Mouse (Mus musculus): ENCODE results near the gene Prep. TPM values are rescaled to one million over a fixed set of nuclear protein-coding genes. Genes with fewer than 3 reads are reported as not detected.
"Not testable (repeated sequence)": the region's sequence is repeated elsewhere in the genome, so short reads cannot be mapped to it uniquely, and the experiment has no call there.

The Prep gene
- polyA plus RNA-seq, 1 experiment from 2014 or later: 19.8 TPM

DNA sequence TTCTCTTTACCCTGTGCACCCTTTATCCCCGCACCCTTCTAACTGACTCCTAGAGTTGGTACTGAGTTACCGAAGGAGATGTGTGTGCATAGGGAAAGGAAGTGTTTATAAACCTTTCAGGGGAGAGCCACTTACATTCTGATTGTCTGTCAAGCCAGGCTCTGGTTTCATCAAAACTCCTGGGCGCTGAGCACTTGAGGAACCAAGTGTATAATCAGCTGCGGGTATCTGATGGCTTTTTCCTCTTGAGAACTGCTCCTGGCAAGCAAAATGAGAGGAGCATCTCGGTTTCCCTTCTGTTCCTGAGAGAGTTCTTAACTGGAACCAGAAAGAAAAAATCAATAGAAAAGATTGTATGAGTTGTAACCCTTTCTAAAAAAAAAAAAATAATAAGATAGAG lies 10.3 kb downstream of the Prep start:
- WGBS: 72% methylated on average over 5 of the region's 5 CpGs
- Histone ChIP-seq H3K9me3 (no peaks in the 10 kb centered on the region), H3K27me3 (no peaks in the 10 kb centered on the region), H3K36me3 (peaks cover 20% of the 10 kb centered on the region), H3K4me2 (no peak overlapping the region), H3K4me1 (0 out of 2 replicates have a peak, but pooled peaks cover 2% of the 10 kb centered on the region), H3K4me3 (no peak overlapping the region), H3K9ac (no peak overlapping the region), H3K27ac (0 out of 2 replicates have a peak overlapping the region, but pooled peaks have one; percentile 22)
- ATAC-seq (ENCODE audit: insufficient number of reproducible peaks, low FRiP score, low TSS enrichment, low read depth): no peak

DNA sequence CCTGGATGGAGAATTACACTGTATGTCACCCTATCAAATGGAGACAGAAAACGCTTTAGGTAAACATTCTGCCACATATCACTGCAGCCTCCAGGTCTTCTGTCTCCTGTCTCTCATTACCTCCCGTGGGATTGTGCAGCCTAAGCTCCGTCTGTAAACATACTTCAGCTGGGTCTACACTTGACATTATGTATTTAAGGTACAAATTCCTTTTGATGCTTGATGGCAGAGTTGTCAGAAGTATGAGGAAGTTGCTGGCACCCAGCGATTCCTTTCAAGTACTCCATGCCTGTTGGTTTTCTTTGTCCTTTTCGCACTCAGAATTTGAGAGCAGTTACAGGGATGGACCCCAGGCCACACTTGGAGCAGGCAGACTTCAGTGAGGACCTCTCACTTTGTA lies 12.8 kb downstream of the Prep start:
- Histone ChIP-seq H3K4me2 (no peak overlapping the region), H3K27me3 (no peaks in the 10 kb centered on the region), H3K27ac (no peak overlapping the region), H3K9me3 (no peaks in the 10 kb centered on the region), H3K36me3 (peaks cover 6% of the 10 kb centered on the region; the same call in 1 of the 2 replicates), H3K4me1 (0 out of 2 replicates have a peak, but pooled peaks cover 2% of the 10 kb centered on the region), H3K4me3 (no peak overlapping the region), H3K9ac (no peak overlapping the region)
- no peak for ATAC-seq (ENCODE audit: insufficient number of reproducible peaks, low FRiP score, low TSS enrichment, low read depth)
- 63% methylated on average over 5 of the region's 5 CpGs for WGBS

DNA sequence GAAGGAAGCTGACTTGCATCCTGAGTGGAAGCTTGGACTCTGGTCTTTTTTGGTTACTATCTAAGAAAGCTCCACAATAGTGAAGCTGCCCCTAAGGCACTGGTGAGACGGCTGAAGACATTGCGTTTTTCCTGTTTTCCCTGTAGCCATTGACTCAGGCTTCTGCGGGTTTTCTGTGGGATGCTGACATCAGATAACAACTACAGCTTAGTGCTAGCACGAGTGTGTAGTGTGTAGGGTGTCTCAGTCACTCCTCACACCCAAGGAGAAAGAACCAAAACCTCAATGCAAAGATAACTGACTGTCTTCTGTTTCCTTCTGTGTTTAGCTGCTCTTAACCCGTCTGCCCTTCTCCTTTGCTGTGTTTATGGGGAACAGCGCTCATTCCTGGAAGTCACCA lies 13.5 kb downstream of the Prep start:
- WGBS: 73% methylated on average over 6 of the region's 6 CpGs
- H3K36me3 ChIP-seq: peaks cover 6% of the 10 kb centered on the region; the same call in 1 of the 2 replicates
- ATAC-seq (ENCODE audit: insufficient number of reproducible peaks, low FRiP score, low TSS enrichment, low read depth): no peak
- H3K4me1 ChIP-seq: 0 out of 2 replicates have a peak, but pooled peaks cover 2% of the 10 kb centered on the region
- no peak overlapping the region for H3K27ac ChIP-seq
- H3K4me2 ChIP-seq: no peak overlapping the region
- H3K9me3 ChIP-seq: no peaks in the 10 kb centered on the region
- H3K27me3 ChIP-seq: no peaks in the 10 kb centered on the region
- H3K9ac ChIP-seq: no peak overlapping the region
- no peak overlapping the region for H3K4me3 ChIP-seq

DNA sequence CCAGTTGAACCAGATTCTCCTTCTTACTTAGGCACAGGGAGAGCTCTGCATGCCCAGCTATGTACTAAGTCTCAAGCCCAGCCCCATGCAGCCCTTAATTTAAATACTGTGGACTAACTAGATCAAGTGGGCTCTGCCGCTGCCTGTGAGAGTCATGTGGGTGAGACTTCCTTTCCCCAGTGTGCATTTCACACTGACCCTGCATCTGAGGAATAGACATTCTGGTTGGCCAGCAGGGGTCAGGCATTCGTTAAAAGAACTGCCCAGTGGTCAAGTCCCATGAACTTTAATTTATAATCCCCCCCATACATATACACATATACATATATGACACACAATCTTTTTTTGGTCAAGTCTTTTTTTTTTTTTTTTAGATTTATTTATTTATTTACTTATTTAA lies 15.7 kb downstream of the Prep start:
- no peak overlapping the region for H3K9ac ChIP-seq
- no peak for ATAC-seq (ENCODE audit: insufficient number of reproducible peaks, low FRiP score, low TSS enrichment, low read depth)
- H3K36me3 ChIP-seq: peaks cover 6% of the 10 kb centered on the region; the same call in 1 of the 2 replicates
- H3K9me3 ChIP-seq: no peaks in the 10 kb centered on the region
- no peak overlapping the region for H3K4me2 ChIP-seq
- H3K4me1 ChIP-seq: 0 out of 2 replicates have a peak, but pooled peaks cover 2% of the 10 kb centered on the region
- no peaks in the 10 kb centered on the region for H3K27me3 ChIP-seq
- no peak overlapping the region for H3K27ac ChIP-seq
- no peak overlapping the region for H3K4me3 ChIP-seq
- WGBS: 66% methylated on average over 2 of the region's 2 CpGs

DNA sequence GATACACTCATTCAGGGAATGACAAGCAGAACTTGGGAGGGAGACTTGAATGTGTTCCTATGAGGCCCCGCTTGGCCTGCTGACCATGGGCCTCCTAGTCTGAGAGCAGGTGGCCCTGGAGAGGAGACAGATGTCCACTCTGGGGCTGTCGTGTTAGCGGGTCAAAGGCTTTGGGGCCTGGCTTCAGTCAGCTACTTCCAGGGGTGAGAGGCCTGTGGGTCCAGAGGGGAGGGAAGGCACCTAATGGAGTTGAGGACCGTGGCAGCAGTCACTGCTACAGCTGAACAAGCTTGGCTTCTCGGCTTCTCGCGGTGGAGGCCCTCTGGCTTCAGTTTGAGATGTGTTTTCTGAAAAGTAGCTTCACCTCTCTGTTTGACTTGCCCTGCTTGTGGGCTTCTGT lies 17.0 kb downstream of the Prep start:
- H3K4me3 ChIP-seq; H3K9me3 ChIP-seq; H3K27ac ChIP-seq; H3K36me3 ChIP-seq; H3K9ac ChIP-seq; H3K27me3 ChIP-seq; H3K4me2 ChIP-seq; ATAC-seq (ENCODE audit: insufficient number of reproducible peaks, low FRiP score, low TSS enrichment, low read depth); H3K4me1 ChIP-seq: not testable (repeated sequence)
- 35% methylated on average over 7 of the region's 7 CpGs for WGBS

DNA sequence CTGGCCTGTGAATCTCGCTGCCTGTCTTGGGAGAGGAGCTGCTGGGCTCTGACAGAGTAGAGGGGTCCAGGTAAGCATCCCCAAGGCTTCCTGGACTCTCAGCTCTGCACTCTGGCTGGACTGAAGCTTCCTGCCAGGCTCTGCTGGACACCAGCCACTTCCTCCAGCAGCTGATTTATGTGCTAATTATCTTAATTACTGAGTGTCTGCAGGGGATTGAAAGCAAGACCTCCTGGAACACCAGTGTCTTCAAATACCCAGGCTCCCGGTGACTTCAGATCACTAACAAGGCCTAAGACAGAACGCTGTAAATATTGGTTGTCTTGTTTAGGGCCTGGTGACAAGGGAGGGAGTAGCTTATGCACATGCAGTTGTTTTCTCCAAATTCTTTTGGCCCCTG lies 17.5 kb downstream of the Prep start:
- ATAC-seq (ENCODE audit: insufficient number of reproducible peaks, low FRiP score, low TSS enrichment, low read depth): no peak
- no peak overlapping the region for H3K4me3 ChIP-seq
- 28% methylated on average over 3 of the region's 3 CpGs for WGBS

DNA sequence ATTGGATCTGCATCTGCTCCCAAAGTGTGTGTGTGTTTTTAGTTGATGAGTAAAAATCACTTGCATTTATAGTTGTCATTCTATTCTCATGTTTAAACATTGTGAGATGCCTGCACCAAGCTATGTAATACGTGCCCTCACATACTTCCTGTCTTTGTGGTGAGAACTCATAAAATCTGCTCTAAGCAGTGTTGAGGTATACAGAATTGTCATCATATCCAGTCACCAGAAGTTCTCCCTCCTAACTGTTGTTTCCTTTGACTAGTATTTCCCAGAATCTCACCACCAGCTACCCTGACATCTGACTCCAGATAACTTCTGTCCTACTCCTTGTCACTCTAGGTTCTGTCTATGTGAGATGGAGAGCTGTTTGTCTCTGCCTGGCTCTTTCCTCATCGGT lies 18.3 kb downstream of the Prep start:
- no peak overlapping the region for H3K27ac ChIP-seq
- no peak overlapping the region for H3K9ac ChIP-seq
- no peaks in the 10 kb centered on the region for H3K27me3 ChIP-seq
- no peaks in the 10 kb centered on the region for H3K4me1 ChIP-seq
- no peak overlapping the region for H3K4me2 ChIP-seq
- H3K36me3 ChIP-seq: no peaks in the 10 kb centered on the region
- no peaks in the 10 kb centered on the region for H3K9me3 ChIP-seq
- H3K4me3 ChIP-seq: no peak overlapping the region
- WGBS: 72% methylated on average over 2 of the region's 2 CpGs
- ATAC-seq (ENCODE audit: insufficient number of reproducible peaks, low FRiP score, low TSS enrichment, low read depth): no peak

More for the DNA sequence above, 17.5 kb downstream of the Prep start:
- H3K27ac ChIP-seq: no peak overlapping the region
- H3K9me3 ChIP-seq: no peaks in the 10 kb centered on the region
- H3K36me3 ChIP-seq: peaks cover 5% of the 10 kb centered on the region; the same call in 1 of the 2 replicates
- 0 out of 2 replicates have a peak, but pooled peaks cover 2% of the 10 kb centered on the region for H3K4me1 ChIP-seq
- H3K4me2 ChIP-seq: no peak overlapping the region
- no peak overlapping the region for H3K9ac ChIP-seq
- no peaks in the 10 kb centered on the region for H3K27me3 ChIP-seq

DNA sequence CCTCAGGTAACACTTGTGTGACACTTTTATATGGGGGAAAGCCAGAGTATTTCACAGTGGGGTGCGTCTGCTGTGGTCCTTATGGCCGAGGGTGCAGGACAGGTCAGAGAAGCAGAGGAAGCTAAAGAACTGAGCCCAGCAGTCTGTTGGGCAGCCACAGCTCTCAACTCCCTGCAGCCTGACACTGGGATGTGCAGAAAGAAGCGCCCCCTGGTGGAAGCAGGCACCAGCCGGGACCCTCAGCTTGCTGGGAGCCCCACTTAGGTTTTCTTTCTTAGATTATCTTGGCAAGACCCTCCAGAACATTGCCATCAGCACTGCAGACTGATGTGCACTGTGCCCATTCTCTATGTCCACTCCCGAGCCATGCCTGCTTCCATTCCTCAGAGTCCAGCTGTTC lies 19.6 kb downstream of the Prep start:
- 36% methylated on average over 5 of the region's 5 CpGs for WGBS
- Histone ChIP-seq H3K36me3 (0 out of 2 replicates have a peak, but pooled peaks cover 5% of the 10 kb centered on the region), H3K4me2 (no peak overlapping the region), H3K27ac (no peak overlapping the region), H3K4me1 (no peaks in the 10 kb centered on the region), H3K4me3 (no peak overlapping the region), H3K9me3 (no peaks in the 10 kb centered on the region), H3K27me3 (no peaks in the 10 kb centered on the region), H3K9ac (no peak overlapping the region)
- ATAC-seq (ENCODE audit: insufficient number of reproducible peaks, low FRiP score, low TSS enrichment, low read depth): no peak

DNA sequence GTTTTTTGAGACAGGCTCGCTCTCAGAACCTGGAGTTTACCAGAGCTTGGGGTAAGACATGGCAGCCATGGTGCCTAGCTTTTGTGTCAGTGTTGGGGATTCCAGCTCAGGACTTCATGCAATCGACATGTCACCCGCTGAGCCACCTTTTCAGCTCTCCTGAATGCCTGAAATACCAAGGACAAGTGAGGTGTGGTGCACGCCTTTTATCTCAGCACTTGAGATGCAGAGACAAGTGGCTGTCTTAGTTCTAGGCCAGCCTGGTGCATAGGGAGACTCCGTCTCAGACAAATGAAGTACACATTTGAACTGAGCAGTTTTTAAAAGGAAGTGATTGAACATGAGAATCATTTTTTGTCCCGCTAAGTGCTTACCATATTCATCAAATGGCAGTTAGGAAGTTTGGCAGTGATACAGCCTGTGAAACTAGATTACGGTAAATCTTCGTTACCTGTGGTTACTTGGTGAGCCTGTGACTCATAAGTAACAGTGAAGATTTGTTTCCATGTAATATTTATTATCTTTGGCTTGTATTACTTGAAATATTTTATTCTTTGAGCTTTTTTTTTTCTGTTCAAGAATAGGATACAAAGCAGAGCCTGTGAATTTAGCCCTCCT lies 24.6 kb downstream of the Prep start:
- Histone ChIP-seq H3K27ac (no peak overlapping the region), H3K27me3 (no peaks in the 10 kb centered on the region), H3K4me1 (no peaks in the 10 kb centered on the region), H3K9me3 (no peaks in the 10 kb centered on the region), H3K4me3 (no peak overlapping the region), H3K4me2 (no peak overlapping the region), H3K36me3 (peaks cover 36% of the 10 kb centered on the region), H3K9ac (no peak overlapping the region)
- 76% methylated on average over 8 of the region's 8 CpGs for WGBS
- no peak for ATAC-seq (ENCODE audit: insufficient number of reproducible peaks, low FRiP score, low TSS enrichment, low read depth)

DNA sequence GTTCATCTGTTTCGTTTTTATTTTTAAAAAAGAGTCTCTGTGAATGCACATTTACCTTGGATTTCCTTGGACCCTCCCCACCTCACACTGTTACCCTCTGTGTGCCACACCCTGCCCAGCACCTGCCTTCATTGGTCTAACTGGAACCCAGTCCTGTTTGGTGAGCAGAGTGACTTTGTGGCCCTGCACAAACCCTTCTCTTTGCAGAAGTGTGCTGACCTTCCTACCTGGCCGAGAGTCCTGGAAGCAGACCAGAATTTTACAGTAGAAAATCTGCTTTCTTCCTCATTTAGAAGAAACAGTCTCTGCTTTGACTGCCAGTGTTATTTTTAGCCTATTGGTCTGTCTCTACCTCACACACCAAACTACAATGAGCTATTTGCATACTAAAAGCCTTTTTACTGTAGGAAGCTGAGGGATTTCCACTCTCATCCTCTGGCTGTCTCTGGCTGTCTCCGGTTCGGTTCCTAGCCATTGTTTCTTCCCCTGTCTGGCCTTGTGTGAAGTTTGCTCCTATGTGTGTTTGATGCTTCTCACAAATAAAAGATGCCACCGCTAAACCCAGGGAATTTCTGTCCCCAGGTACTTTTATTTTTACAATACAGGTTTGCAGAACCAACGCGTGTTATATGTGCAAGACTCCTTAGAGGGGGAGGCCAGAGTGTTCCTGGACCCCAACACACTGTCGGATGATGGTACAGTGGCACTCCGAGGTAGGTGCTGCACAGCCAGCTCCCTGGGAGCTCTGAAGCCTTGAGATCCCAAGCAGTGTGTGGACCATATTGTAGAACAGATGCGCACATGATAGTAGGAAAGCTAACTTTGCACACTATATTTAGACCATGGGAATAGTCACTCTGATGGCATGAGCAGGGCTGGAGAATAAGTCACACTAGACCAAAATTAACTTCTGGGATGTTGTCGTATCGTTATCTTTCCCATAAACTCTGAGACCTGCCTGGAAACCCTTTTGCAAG lies 25.4 kb downstream of the Prep start:
- no peaks in the 10 kb centered on the region for H3K9me3 ChIP-seq
- no peak overlapping the region for H3K4me3 ChIP-seq
- no peaks in the 10 kb centered on the region for H3K4me1 ChIP-seq
- WGBS: 86% methylated on average over 12 of the region's 12 CpGs
- H3K36me3 ChIP-seq: peaks cover 39% of the 10 kb centered on the region
- no peaks in the 10 kb centered on the region for H3K27me3 ChIP-seq
- no peak overlapping the region for H3K9ac ChIP-seq
- ATAC-seq (ENCODE audit: insufficient number of reproducible peaks, low FRiP score, low TSS enrichment, low read depth): no peak
- H3K27ac ChIP-seq: no peak overlapping the region
- H3K4me2 ChIP-seq: no peak overlapping the region

DNA sequence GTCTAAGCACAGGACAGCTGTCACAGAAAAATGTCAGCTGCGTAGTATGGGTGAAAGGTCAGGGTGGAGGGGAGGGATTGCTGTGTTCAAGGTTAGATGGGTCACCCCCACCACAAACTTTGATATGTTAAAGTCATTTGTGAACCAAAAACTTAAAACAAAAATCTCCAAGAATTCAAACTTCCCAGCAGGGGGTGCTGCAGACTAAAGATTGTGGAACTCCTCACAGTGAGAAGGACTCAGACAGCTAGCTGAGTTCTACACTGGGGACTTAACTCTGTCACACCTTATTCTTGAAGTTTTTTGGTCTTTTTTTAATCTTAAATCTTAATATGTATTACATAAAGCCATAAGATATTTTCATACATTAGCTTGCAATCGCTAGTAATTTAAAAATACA lies 31.7 kb downstream of the Prep start:
- Histone ChIP-seq H3K27ac (no peak overlapping the region), H3K36me3 (peaks cover 44% of the 10 kb centered on the region), H3K4me3 (no peak overlapping the region), H3K9ac (no peak overlapping the region), H3K27me3 (no peaks in the 10 kb centered on the region), H3K4me1 (no peaks in the 10 kb centered on the region), H3K9me3 (no peaks in the 10 kb centered on the region), H3K4me2 (no peak overlapping the region)
- no peak; the same call in 1 of the 2 replicates for ATAC-seq (ENCODE audit: insufficient number of reproducible peaks, low FRiP score, low TSS enrichment, low read depth)
- WGBS: 97% methylated on average over 2 of the region's 2 CpGs

DNA sequence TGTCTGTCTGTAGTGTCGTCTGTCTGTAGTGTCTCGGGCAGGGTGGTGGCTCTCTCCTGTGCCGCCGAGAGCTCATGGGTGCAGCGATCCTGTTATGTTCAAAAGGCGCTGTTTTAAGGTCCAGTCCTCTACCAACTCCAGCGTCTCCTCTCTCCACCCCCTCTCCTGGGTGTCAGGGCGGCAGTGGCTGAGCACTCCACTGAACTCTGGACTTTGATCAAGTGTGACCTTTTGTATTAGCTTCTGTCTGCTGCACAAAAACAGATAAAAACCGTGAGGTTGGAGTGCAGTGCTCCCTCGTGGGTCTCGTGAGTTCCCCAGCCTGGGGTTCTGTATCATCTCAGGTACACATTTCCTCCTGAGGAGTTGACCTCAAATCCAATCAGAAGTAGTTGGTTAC lies 33.5 kb downstream of the Prep start:
- Histone ChIP-seq H3K36me3 (peaks cover 35% of the 10 kb centered on the region), H3K27me3 (no peaks in the 10 kb centered on the region), H3K4me1 (peaks cover 5% of the 10 kb centered on the region; the same call in 1 of the 2 replicates), H3K4me2 (no peak overlapping the region), H3K9ac (no peak overlapping the region), H3K27ac (no peak overlapping the region), H3K4me3 (no peak overlapping the region), H3K9me3 (no peaks in the 10 kb centered on the region)
- ATAC-seq (ENCODE audit: insufficient number of reproducible peaks, low FRiP score, low TSS enrichment, low read depth): no peak
- WGBS: 88% methylated on average over 11 of the region's 11 CpGs

All from limb, embryonic 15.5 days (tissue).